15 mouse cellular contexts compared by ENCODE assay signal in the genomic region with DNA sequence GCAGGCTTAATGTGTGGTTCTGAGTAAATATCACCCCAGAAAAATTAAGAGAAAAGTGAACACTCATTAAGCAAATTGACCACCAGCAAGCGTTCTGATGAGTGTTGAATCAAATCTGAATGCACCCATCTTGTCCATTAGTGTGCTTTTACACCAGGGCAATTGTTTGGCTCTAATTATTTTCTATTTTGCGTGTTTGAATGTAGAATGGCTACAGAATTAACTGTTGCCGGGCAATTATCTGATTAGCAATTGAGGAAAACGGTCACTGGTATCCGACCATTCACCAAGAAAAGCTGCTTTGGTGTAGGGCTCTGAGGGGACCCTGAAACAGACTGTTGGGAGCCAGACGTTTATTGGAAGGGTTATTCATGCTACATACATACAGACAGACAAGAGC.
"Had no signal": no experiment of that assay in that cellular context is flagged by ENCODE, and none has a peak within 500 bp of the region (broad histone marks: within the 10 kb centered on the region; RNA-seq: fewer than 3 reads in every experiment).

No protein-coding gene starts in this region.

- H3K9ac ChIP-seq: limb, embryonic 15.5 days; liver, embryonic 12.5 days; lung, embryonic 14.5 days; neural tube, embryonic 15.5 days had no signal

- H3K4me2 ChIP-seq: limb, embryonic 15.5 days; liver, embryonic 12.5 days; lung, embryonic 14.5 days; midbrain, embryonic 12.5 days; neural tube, embryonic 15.5 days had no signal

- ATAC-seq: liver, embryonic 12.5 days had no signal

- H3K4me3 ChIP-seq: limb, embryonic 15.5 days; liver, embryonic 12.5 days; midbrain, embryonic 12.5 days; neural tube, embryonic 15.5 days had no signal

- DNase-seq: kidney, adult 9 months; kidney, postnatal 36 days; layer of hippocampus, adult 9-11 months; layer of hippocampus, postnatal 36 days; lung, embryonic 14.5 days; lung, postnatal 10 days; lung, postnatal 4 days; spleen, adult 18-20 months; thymus, adult 18-20 months; thymus, postnatal 14 days had no signal

- H3K27me3 ChIP-seq: limb, embryonic 15.5 days; liver, embryonic 12.5 days; neural tube, embryonic 15.5 days had no signal

- H3K36me3 ChIP-seq: limb, embryonic 15.5 days; midbrain, embryonic 12.5 days; neural tube, embryonic 15.5 days had no signal

- H3K27ac ChIP-seq: kidney, postnatal 0 days; limb, embryonic 15.5 days; liver, embryonic 12.5 days; midbrain, embryonic 12.5 days; neural tube, embryonic 15.5 days had no signal

- H3K9me3 ChIP-seq: limb, embryonic 15.5 days; liver, embryonic 12.5 days; midbrain, embryonic 12.5 days; neural tube, embryonic 15.5 days had no signal
